Mouse (Mus musculus): ENCODE data around the gene Prss57.

GRCm38 (mm10) chr10:79822372-79822771 is 31.6 kb upstream of the Prss57 start:
- TF ChIP-seq POLR2A (IDR thresholded peaks at IDR 0.05; ENCODE audit: control insufficient read depth, low read depth, low read length) (no peak), CTCF (IDR thresholded peaks at IDR 0.05; ENCODE audit: control insufficient read depth, insufficient read depth, insufficient replicate concordance, low read depth, low read length) (no peak)

Measured in testis, adult 2 months (tissue).